Mouse (Mus musculus): Measurements from ENCODE around the gene Mapk12. TPM values are rescaled to one million over a fixed set of nuclear protein-coding genes. Genes with fewer than 3 reads are reported as not detected.

Mapk12 gene
- polyA plus RNA-seq, 1 experiment from 2014 or later: 5.1 TPM

DNA sequence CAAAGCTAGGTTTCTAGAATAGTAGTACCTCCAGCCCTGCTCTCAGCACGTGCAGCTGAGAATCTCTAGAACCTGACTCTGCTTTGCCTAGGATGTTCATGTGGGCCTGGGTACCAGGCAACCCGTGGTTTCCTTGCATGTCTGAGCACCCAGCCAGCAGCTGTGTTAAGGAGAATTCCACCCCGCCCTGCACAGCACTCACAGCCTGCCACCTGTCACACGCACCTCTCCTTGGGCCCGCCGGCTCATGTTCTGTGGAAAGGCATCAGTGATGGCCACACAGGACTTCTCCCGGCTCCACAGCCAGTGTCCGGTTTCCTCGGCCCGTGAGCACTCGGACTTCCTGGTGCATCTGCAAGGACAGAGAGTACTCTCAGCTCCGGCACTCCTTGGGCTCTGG is 25.0 kb upstream of the Mapk12 start:
- Histone ChIP-seq H3K36me3 (replicated peaks) (peaks cover 69% of the 10 kb centered on the region), H3K27me3 (replicated peaks) (no peaks in the 10 kb centered on the region), H3K9ac (no peak overlapping the region), H3K4me2 (no peak overlapping the region), H3K4me1 (peaks cover 15% of the 10 kb centered on the region), H3K9me3 (no peaks in the 10 kb centered on the region), H3K27ac (no peak overlapping the region), H3K4me3 (no peak overlapping the region)
- no peak for ATAC-seq (replicated peaks)
- 94% methylated on average over 12 of the region's 12 CpGs for WGBS

DNA sequence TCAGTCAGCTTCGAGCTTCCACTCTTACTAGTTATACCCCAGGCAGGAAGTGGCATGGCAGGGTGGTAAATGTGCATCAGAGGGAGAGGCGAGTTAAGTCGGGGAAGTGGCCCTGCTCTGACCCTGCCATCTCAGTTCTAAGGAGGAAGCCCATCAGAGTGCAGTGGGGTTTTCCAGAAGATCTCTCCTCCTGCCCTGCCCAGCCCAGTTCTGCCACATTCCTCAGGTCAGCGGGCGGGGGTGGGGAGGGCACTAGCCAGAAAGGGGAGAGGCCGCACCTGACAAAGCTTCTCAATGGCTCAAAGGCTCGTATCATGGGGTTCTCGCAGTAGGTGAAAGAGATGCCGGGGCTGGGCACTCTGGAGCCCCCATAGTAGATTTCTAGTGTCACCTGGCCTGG is 20.9 kb upstream of the Mapk12 start:
- no peak for ATAC-seq (replicated peaks)
- WGBS: 88% methylated on average over 9 of the region's 9 CpGs

DNA sequence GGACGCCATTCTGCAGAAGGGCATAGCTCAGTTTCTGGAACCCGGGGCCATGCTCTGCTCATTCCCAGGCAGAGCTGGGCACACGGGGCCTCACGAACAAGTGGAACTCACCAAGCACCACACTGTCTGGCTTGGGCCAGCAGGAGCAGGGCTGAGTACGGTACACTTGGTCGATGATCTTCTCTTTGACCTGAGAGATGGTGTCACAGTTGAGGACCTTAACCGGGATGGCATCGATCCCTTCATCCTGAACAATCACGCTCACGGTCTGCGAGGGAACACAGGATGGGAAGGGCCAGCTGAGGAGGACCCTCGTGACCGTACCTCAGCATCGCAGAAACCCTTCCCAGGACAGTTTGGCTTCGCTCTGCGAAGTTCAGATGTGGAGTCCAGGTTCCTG is 18.0 kb upstream of the Mapk12 start:
- no peak for ATAC-seq (replicated peaks)
- no peaks in the 10 kb centered on the region for H3K4me1 ChIP-seq
- peaks cover 92% of the 10 kb centered on the region for H3K36me3 ChIP-seq (replicated peaks)
- H3K4me3 ChIP-seq: no peak overlapping the region
- WGBS: 94% methylated on average over 16 of the region's 16 CpGs
- H3K27ac ChIP-seq: no peak overlapping the region
- H3K27me3 ChIP-seq (replicated peaks): no peaks in the 10 kb centered on the region
- no peaks in the 10 kb centered on the region for H3K9me3 ChIP-seq
- H3K4me2 ChIP-seq: no peak overlapping the region
- no peak overlapping the region for H3K9ac ChIP-seq

More for the DNA sequence above, 20.9 kb upstream of the Mapk12 start:
- Histone ChIP-seq H3K4me2 (no peak overlapping the region), H3K27ac (no peak overlapping the region), H3K27me3 (replicated peaks) (no peaks in the 10 kb centered on the region), H3K9me3 (no peaks in the 10 kb centered on the region), H3K9ac (no peak overlapping the region), H3K4me1 (no peaks in the 10 kb centered on the region), H3K4me3 (no peak overlapping the region), H3K36me3 (replicated peaks) (peaks cover 96% of the 10 kb centered on the region)

DNA sequence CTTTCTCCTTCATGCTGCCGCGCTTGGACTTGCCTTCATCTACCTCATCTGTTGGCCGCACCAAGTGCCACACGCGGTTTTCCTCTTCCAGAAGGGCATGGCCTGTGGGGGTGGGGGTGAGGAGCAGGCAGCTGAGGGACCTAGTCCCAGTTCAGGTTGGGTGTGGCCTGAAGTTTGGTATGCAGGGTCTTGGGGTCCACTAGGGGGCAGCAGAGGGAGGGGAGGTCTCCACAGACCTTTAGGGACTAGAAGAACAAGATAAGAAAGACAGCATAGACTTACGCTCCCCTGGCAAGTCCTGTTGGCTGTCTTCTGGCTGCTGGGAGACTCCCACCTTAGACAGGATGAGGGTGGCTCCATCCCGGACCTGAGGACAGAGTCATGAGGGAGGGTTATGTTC is 17.5 kb upstream of the Mapk12 start:
- Histone ChIP-seq H3K4me2 (no peak overlapping the region), H3K9ac (no peak overlapping the region), H3K27me3 (replicated peaks) (no peaks in the 10 kb centered on the region), H3K27ac (no peak overlapping the region), H3K36me3 (replicated peaks) (peaks cover 87% of the 10 kb centered on the region), H3K4me1 (no peaks in the 10 kb centered on the region), H3K4me3 (no peak overlapping the region), H3K9me3 (no peaks in the 10 kb centered on the region)
- ATAC-seq (replicated peaks): no peak
- WGBS: 68% methylated on average over 7 of the region's 7 CpGs

DNA sequence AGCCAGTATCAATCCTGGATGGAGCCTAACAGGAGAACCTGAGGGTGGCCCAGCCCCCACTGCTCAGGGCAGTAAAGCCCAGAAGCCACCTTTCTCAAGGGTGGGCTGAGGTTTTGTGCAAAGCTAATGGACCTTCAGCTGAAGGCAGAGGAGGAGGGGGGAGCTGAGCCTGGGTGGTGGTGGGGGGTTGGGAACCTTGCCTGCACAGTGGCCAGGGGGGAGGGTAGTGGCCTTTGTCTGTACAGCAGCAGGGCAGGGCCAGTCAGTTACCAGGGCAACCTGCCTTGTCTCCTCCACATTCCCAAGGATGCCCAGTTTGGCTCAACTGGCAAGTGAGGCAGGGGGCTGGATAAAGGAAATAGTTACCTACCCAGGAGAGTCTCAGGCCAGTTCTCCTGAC is 11.8 kb upstream of the Mapk12 start:
- H3K4me1 ChIP-seq: peaks cover 32% of the 10 kb centered on the region
- no peaks in the 10 kb centered on the region for H3K9me3 ChIP-seq
- no peaks in the 10 kb centered on the region for H3K27me3 ChIP-seq (replicated peaks)
- no peak overlapping the region for H3K9ac ChIP-seq
- H3K36me3 ChIP-seq (replicated peaks): peaks cover 32% of the 10 kb centered on the region
- ATAC-seq (replicated peaks): no peak
- H3K4me2 ChIP-seq: no peak overlapping the region
- H3K27ac ChIP-seq: peak overlapping the region; percentile 48
- no peak overlapping the region for H3K4me3 ChIP-seq

DNA sequence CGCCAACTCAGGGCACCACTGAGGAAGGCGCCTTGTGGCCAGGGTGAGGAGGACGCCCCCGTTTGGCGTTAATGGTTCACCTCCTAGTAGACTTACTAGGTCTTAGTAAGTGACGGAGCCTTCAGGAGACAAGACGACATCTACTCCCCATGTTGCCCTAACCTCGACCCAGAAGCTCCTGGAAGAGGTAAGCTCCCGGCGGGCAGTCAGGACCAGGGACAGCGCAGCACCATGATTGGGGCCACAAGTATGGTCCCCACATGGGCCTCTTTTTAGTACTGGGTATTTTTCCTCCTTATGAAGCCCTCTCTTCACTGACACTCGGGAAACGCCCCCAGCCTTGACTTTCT is 9.5 kb upstream of the Mapk12 start:
- Histone ChIP-seq H3K36me3 (replicated peaks) (peaks cover 9% of the 10 kb centered on the region), H3K9me3 (no peaks in the 10 kb centered on the region), H3K4me1 (peaks cover 46% of the 10 kb centered on the region), H3K4me2 (peak overlapping the region; percentile 71), H3K27ac (peak overlapping the region; percentile 91), H3K9ac (peak overlapping the region; percentile 93), H3K27me3 (replicated peaks) (no peaks in the 10 kb centered on the region), H3K4me3 (peak overlapping the region; percentile 89)
- no peak for ATAC-seq (replicated peaks)
- 2% methylated on average over 13 of the region's 13 CpGs for WGBS

DNA sequence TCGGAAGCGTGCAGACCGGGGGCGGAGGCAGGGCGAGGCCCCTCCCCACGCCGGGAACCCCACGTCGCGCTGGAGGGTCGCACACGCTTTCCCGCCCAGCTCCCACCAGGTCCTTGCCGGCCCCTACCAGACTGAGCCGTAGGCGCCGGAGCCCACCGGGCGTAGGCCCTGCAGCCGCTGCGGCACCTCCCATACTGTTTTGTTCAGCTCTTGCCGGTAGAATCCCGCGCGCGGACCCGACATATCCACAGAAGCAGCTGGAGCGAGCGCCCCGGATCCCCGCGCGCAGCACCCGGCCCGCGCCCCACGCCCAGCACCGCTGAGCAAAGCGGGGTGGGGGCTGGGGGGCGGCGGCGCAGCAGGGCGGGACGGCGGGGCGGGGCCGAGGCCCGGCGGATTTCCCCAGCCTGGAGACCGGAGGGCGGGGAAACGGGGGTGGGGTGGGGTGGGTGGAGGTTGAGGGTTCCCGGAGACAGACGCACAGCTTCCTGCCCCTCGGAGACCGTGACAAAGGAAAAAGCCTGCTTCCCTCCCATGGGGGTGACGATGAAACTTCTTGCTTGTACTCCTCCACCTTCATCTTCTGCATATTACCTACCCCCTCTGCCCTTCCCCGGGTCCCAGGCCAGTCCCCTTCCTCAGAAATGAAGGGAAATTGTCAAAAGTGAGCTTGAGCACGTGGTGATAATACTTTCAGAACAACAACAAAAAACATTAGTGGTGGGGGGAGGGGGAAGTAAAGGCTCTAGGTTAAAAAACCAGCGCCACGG is 9.0 kb upstream of the Mapk12 start, which contains the start of gene Mapk11:
TSS of gene Mapk11 (minus strand) at position 358 of the 770 bp plus-strand sequence.
- ATAC-seq (replicated peaks): peak; percentile 66
- Histone ChIP-seq H3K4me1 (peaks cover 46% of the 10 kb centered on the region), H3K9me3 (no peaks in the 10 kb centered on the region), H3K9ac (peak within 1 kb of the TSS; percentile 93), H3K4me2 (peak within 1 kb of the TSS; percentile 71), H3K36me3 (replicated peaks) (peaks cover 7% of the 10 kb centered on the region; the same call in 1 of the 2 replicates), H3K27me3 (replicated peaks) (no peaks in the 10 kb centered on the region), H3K27ac (peak within 1 kb of the TSS; percentile 91), H3K4me3 (peak within 1 kb of the TSS; percentile 89)
- WGBS: under 1% methylated on average over 54 of the region's 61 CpGs

DNA sequence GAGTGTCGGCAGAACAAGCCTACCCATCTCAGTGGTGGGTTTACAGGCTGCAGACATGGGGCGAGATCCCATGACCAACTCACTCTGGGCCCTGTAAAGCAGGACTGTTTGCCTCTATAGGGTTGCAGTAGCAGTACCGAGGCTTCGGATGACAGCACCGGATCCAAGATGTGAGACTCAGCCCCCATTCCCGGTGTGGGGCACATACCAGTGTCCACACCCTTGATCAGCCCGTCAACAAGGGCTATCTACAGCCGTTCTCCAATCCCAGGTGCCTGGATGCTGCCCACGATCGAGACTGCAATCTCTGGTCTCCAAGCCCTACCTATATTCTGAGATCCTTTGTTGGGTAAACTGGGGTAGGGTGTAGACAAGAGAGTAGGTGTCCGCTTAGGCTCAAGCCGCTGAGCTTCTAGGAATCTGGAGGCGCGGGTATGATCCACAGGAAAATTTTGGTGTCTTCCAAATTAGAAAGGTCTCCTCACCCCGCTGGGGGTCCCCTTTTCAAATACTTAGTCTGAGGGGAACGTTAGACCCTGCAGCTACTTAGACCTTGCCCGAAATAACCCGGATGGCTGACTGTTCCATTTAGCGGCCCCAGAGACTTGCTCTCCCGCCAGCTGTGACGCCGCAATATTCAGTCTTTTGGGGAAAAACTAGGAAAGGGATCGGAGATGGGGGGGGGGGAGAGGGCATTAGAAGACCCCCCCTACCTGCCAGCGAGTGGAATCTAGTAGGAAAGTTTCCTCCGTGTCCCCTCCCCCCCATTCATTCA is 8.2 kb upstream of the Mapk12 start:
- peak; percentile 2; the same call in 1 of the 2 replicates for ATAC-seq (replicated peaks)
- Histone ChIP-seq H3K27me3 (replicated peaks) (no peaks in the 10 kb centered on the region), H3K9me3 (no peaks in the 10 kb centered on the region), H3K4me3 (peak overlapping the region; percentile 89), H3K36me3 (replicated peaks) (peaks cover 6% of the 10 kb centered on the region; the same call in 1 of the 2 replicates), H3K4me2 (peak overlapping the region; percentile 71), H3K9ac (peak overlapping the region; percentile 93), H3K4me1 (peaks cover 46% of the 10 kb centered on the region), H3K27ac (peak overlapping the region; percentile 91)
- WGBS: 2% methylated on average over 25 of the region's 25 CpGs

DNA sequence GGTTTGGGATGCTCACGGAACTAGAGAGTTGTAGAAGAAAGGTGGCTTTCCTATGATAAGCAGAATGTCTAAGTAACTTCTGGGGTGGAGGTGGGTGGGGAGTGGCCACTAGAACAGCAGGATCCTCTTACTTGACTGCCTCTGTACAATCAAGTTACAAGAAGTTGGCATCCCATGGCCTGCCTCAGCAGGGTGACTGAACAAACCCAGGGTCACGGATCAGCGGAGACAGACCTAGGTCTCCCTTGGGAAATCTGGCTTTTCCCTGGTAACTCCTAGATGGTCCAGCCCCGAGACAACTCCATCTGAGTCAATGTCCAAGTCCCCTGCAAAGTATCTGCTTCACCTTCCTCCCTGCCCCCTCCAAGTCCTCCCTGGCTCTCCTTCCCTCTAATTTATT is 7.4 kb upstream of the Mapk12 start:
- 37% methylated on average over 4 of the region's 4 CpGs for WGBS
- H3K4me2 ChIP-seq: peak overlapping the region; percentile 71
- no peak for ATAC-seq (replicated peaks)
- 0 out of 2 replicates have a peak, but pooled peaks cover 4% of the 10 kb centered on the region for H3K36me3 ChIP-seq (replicated peaks)
- peak overlapping the region; percentile 93 for H3K9ac ChIP-seq
- H3K9me3 ChIP-seq: no peaks in the 10 kb centered on the region
- H3K4me3 ChIP-seq: peak overlapping the region; percentile 89
- H3K4me1 ChIP-seq: peaks cover 46% of the 10 kb centered on the region
- 0 out of 2 replicates have a peak overlapping the region, but pooled peaks have one; percentile 91 for H3K27ac ChIP-seq
- no peaks in the 10 kb centered on the region for H3K27me3 ChIP-seq (replicated peaks)

DNA sequence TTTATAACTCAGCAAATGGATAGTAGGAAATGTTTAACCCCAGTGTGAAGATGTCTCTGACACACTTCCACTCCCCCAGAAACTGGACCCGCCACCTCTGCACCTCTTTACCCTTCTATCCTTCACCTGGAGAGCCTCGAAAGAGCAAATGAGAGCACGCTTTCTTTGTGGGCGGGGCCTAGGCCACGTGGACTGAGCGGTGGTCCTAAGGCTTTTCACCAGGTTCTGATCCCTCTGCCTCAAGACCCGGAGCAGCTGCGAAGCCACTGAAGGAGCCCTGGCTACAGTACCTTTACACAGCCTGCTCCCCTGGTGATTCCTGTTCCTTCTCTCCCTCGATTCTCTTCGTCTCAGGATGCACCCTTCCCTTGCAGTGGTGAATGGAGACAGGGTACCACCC is 7.0 kb upstream of the Mapk12 start:
- 14% methylated on average over 10 of the region's 10 CpGs for WGBS
- no peak for ATAC-seq (replicated peaks)
- Histone ChIP-seq H3K4me2 (peak overlapping the region; percentile 71), H3K9ac (peak overlapping the region; percentile 93; the same call in 1 of the 2 replicates), H3K27ac (peak overlapping the region; percentile 84), H3K36me3 (replicated peaks) (0 out of 2 replicates have a peak, but pooled peaks cover 4% of the 10 kb centered on the region), H3K27me3 (replicated peaks) (no peaks in the 10 kb centered on the region), H3K4me3 (peak overlapping the region; percentile 89), H3K9me3 (no peaks in the 10 kb centered on the region), H3K4me1 (peaks cover 44% of the 10 kb centered on the region)

DNA sequence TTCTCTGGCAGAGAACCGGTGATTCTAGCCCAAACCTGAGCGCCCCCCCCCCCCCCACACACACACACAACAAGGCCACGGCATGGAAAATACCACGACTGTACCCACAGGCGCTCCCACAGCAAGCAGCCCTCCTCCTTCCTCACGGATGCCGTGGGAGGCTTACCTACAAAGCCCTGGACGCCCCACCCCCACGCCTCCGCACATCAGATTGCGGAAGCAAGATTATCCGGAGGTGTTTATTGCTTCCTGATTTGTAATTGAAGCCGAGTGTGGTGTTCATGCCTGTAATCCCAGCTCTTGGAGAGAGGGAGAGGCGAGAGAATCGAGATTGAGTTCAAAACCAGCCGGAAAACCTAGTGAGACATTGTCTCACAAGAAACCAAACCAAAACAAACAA is 6.5 kb upstream of the Mapk12 start:
- peak overlapping the region; percentile 89 for H3K4me3 ChIP-seq
- 0 out of 2 replicates have a peak, but pooled peaks cover 4% of the 10 kb centered on the region for H3K36me3 ChIP-seq (replicated peaks)
- peak overlapping the region; percentile 71 for H3K4me2 ChIP-seq
- WGBS: 6% methylated on average over 16 of the region's 16 CpGs
- peak overlapping the region; percentile 64 for H3K9ac ChIP-seq
- peak overlapping the region; percentile 84 for H3K27ac ChIP-seq
- ATAC-seq (replicated peaks): peak; percentile 7; the same call in 1 of the 2 replicates
- no peaks in the 10 kb centered on the region for H3K9me3 ChIP-seq
- H3K27me3 ChIP-seq (replicated peaks): no peaks in the 10 kb centered on the region
- H3K4me1 ChIP-seq: peaks cover 40% of the 10 kb centered on the region

DNA sequence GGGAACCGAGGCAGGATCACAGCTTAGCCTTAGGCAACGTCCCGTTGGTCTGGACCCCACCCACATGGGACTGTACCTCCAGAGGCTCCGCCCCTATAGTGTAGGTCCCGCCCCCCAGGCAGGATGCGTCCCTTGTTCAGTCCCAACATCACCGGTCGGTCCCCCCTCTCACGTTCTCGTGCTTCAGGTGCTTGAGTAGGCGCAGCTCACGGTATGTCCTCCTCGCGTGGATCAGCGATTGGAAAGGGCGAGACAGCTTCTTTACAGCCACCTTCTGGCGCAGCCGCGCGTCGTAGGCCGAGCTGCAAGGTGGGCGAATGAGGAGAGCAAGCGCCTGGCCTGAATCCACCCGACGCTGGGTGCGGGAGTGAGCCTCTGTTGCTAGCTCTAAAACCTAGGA is 6.0 kb upstream of the Mapk12 start:
- Histone ChIP-seq H3K9me3 (no peaks in the 10 kb centered on the region), H3K4me1 (peaks cover 40% of the 10 kb centered on the region), H3K9ac (peak overlapping the region; percentile 64), H3K27me3 (replicated peaks) (no peaks in the 10 kb centered on the region), H3K27ac (peak overlapping the region; percentile 84), H3K4me3 (peak overlapping the region; percentile 89), H3K36me3 (replicated peaks) (0 out of 2 replicates have a peak, but pooled peaks cover 4% of the 10 kb centered on the region), H3K4me2 (peak overlapping the region; percentile 71)
- ATAC-seq (replicated peaks): peak; percentile 45
- WGBS: 6% methylated on average over 27 of the region's 27 CpGs
